Mouse (Mus musculus) CD4-positive, CD25-positive, alpha-beta regulatory T cell, adult 2 months (primary cell): Measurements from ENCODE around the gene Hephl1.
A peak's percentile ranks its signal among the peaks of the same experiment; 100 is the strongest.

ENCODE experiments used
- DNase-seq: peaks from one replicate; pipeline ENCODE4 v3.0.0-alpha.2; 2012; ENCODE audit warnings: low read depth, low spot score

The Hephl1 gene

GRCm38 (mm10) chr9:15060026-15060425 lies 51.9 kb downstream of the Hephl1 start:
- peak; percentile 59 for DNase-seq

DNA sequence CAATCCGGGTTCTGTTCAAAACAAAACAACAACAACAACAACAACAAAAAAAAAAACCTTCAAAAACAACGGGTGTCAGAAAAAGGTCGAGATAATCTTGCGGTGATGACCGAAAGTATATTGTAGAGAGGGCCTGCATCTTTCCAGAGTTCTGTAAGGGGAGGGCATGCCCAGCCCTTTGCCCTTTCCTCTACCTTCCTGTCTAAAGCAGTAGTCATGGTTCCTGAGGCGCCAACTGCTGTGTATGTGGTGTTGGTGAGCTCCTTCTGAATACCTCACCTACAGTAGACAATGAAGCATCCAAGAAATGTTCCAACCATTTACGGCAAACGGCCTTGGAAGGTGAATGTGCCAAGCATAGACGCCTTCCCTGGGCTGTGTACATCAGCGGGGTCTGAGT lies 66.2 kb downstream of the Hephl1 start:
- DNase-seq: peak; percentile 50

- DNase-seq: peak; percentile 91
Observed at GRCm38 (mm10) chr9:15045084-15045669, 66.7 kb downstream of the Hephl1 start, which contains the start of gene Panx1. Panx1 (minus strand) TSS chr9:15045478.

GRCm38 (mm10) chr9:15044391-15045083 lies 67.4 kb downstream of the Hephl1 start:
- peak; percentile 45 for DNase-seq

DNA sequence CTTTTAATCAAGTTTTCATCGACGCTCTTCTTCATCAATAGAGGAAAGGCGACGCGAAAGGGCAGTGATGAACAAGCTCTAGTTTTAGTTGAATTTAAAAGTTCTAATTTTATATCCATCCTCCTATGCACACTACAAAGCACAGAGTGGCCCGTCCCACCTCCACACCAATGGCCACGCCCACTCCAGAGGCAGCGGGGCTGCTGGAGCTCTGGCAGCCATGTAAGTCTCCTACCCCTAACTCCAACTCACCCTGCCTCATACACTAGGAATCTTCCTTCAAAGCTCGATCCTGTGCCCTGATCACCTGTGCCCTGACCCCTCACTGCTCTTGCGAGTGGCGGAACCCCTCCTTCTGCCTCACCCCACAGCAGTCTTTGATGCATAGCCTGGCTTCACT lies 70.4 kb downstream of the Hephl1 start:
- no peak for DNase-seq

DNA sequence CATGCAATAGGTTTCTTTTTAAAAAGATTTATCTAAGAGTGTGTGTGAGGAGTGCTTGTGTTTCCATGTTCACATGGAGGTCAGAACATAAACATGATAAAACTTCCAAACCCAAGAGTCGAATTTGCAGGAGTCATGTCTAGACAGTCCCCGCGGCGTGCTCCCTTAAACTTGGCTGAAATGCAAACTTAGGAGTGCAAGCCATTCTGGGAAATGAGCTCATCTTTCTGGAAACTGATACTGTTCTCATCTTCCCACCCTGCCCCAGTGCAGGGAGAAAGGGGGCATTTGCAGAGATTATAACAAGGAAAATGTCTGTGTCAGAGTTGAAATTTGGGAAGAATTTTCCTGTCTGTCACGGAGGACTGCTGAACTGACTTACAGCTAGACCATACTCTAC lies 72.1 kb downstream of the Hephl1 start:
- DNase-seq: no peak

DNA sequence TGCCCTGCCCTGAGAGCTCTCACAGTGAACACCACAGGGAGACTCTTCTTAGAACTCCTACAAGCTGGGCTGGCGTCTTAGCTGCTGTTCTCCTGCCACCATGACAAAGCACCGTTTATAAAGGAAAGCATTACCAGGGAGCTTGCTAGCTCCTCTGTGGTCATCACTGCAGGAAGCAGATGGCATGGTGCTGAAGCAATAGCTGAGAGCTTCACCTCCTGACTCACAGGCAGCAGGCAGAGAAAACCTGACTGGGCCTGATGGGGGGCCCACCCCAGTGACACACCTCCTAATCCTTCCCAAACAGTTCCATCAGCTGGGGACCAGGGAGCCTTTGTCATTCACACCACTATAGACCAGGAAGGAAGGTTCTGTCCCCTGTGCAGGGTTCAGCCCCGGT lies 74.2 kb downstream of the Hephl1 start:
- DNase-seq: no peak

DNA sequence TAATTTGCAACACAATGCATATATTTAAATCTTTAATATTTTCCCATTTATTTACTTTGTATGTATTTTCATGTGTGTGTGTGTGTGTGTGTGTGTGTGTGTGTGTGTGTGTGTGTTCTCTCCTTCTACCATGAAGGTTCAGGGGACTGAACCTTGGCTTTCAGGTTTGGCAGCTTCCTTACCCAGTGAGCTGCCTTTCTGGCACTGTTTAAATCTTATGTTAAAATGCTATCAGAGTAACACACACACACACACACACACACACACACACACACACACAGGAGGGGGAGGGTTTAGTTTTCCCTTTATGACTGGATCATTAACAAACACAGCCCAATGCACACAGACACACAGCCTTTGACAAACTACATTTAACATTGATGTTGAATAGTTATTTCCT lies 74.7 kb downstream of the Hephl1 start:
- no peak for DNase-seq

GRCm38 (mm10) chr9:15036807-15037206 lies 75.1 kb downstream of the Hephl1 start:
- no peak for DNase-seq

DNA sequence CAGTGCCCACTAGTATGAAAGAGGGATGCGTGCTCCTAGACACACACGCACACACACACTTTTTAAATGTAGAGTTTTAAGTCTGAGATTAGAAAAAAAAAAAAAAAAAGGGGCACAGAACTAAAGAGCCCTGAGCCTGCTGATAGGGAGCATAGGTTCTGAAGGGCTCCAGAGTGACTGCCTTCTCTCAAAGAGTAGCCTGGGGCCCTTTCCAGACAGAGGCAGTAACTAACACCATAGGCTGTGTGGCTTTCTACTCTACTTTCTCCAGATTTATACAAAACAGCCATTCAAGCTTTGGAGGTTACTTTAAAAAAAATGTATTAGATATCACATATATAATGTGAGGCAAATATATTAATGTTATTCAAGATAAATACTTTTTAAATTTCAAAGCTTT lies 75.5 kb downstream of the Hephl1 start:
- DNase-seq: no peak

- no peak for DNase-seq
Observed at GRCm38 (mm10) chr9:15035979-15036378, 75.9 kb downstream of the Hephl1 start.

DNA sequence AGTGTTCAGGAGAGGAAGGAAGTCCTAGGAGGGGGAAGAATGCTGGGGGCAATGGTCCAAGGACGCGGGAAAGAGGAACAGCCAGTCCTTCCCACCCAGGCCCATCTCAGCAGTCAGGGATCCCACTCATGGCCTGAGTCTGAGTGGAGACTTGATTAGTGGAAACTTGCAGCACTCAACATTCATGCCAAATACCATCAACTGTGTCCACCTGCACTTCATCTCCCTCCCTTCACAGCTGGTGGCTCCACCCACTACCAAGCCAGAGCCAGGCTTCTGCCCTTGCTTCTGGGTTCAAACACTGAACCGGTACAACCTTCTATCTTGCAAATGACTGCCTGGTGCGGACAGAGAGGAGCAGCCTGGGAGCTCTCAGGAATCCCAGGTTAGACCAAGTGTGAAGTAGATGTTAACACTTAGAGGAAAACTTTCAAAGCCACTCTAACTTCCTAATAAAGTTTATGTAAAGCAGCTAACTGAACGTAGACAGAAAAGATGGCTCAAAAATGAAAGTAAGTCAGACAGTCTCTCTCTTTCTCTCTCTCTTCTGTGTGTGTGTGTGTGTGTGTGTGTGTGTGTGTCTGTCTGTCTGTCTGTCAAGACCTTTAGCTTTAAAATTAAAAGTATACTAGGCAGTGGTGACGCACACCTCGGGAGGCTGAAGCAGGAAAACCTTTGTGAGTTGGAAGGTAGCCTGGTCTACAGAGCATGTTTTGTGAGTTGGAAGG lies 77.2 kb downstream of the Hephl1 start:
- DNase-seq: peak; percentile 22

- DNase-seq: peak; percentile 80
Observed at GRCm38 (mm10) chr9:15033568-15034160, 78.2 kb downstream of the Hephl1 start.

GRCm38 (mm10) chr9:15032797-15033196 lies 79.1 kb downstream of the Hephl1 start:
- no peak for DNase-seq

- DNase-seq: no peak
Observed at GRCm38 (mm10) chr9:15030771-15031170, 81.1 kb downstream of the Hephl1 start.

GRCm38 (mm10) chr9:15029025-15029727 lies 82.7 kb downstream of the Hephl1 start:
- peak; percentile 86 for DNase-seq

DNA sequence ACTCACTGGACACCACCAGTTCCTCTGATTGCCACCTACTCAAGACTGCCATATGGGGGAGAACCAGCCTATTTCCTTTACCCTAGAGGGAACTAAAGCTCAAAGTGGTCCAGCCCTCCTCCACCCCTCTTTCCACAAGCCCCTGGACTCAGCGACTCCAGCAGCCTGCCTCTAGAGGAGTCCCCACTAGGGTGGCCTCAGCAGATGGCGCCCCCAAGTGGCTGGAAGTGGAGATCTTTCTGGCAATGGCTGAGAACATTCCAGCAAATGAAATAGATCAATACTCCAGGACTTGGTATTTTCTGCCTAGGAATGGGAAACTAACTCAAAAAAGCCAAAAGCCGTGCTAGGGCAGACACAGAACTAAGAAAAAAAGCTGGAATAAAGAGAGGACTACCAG lies 84.2 kb downstream of the Hephl1 start:
- peak; percentile 72 for DNase-seq

DNA sequence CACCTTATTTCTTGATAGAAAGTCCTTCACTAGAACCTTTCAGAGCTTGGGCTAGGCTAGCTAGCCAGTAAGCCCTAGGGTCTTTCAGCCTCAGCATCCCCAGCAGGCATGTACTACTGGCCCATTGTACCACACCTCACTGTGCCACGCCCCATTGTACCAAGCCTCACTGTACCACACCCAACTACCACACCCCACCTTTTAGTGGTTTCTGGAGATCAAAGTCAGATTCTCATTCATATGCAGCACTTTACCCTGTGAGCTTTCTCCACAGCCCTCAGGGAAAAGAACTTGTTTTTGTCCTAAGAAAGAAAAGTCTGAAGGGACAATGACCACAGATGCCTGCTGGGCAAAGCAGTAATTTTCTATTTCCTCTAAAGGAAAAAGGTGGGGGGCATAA lies 88.9 kb downstream of the Hephl1 start:
- DNase-seq: peak; percentile 50

- DNase-seq: peak; percentile 44
Observed at GRCm38 (mm10) chr9:15021156-15021555, 90.8 kb downstream of the Hephl1 start.

- DNase-seq: peak; percentile 74
Observed at GRCm38 (mm10) chr9:15020561-15021080, 91.3 kb downstream of the Hephl1 start.

- peak; percentile 59 for DNase-seq
Observed at GRCm38 (mm10) chr9:15018756-15019131, 93.2 kb downstream of the Hephl1 start.
